Mouse (Mus musculus) R1 (cell line): Measurements from ENCODE around the gene Ooep.

Source experiments
- DNase-seq: peaks from one replicate; pipeline ENCODE4 v3.0.0-alpha.2; 2018; ENCODE audit warnings: low read depth, low spot score

Ooep gene

DNA sequence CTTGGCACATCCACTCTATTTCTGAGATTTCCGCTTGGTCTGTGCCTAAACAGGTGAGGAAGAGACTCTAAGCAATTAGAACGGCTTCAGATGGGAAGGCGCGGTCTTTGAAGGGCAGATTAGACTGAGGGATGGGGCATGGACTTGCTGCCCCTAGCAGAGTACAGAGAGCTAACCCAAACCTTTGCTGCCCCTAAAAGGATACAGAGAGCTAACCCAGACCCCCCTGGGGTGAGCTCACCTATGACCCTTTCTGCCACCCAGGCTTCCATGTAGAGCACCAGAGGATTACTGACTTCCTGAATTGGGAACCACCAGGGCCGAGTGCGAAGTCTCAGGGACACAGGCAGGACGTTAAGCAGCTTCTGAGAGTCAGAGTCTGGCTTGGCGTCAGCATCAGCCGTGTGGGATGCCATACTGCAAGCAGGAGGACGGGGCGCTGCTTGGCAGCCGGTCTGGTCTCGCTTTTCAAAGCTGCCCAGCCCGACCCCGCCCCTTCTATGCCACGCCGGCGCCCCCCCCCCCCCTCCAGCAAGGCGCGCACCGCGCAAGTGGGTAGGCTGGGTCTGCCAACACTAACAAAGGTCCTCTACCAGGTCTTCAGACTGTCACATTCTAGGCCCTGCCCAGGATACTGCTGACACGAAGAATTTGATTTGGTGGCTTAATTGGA is at the start of gene Ooep:
Gene Ooep, minus strand, starts transcription at position 613 of the 673 bp plus-strand sequence.
- peak; percentile 46 for DNase-seq

DNA sequence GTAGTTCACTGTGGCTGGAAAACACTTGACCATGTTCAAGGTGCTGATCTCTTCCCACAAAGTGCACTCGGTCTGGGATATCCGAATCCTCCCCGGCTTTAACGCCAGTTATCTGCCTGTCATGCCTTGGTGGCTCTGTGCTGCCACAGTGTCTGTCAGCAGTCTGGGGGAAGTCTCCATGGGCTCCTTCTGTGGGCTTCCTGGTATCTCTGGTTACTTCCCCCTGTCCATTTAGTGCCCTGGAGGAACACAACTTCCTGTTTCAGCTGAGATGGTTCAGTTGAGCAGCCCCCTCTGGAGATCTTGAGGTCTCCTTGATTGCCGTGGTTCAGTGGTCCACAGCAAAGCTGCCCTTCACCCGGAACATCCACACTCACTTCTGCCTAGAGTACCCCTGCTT is 49.7 kb upstream of the Ooep start:
- DNase-seq, result no peak

DNA sequence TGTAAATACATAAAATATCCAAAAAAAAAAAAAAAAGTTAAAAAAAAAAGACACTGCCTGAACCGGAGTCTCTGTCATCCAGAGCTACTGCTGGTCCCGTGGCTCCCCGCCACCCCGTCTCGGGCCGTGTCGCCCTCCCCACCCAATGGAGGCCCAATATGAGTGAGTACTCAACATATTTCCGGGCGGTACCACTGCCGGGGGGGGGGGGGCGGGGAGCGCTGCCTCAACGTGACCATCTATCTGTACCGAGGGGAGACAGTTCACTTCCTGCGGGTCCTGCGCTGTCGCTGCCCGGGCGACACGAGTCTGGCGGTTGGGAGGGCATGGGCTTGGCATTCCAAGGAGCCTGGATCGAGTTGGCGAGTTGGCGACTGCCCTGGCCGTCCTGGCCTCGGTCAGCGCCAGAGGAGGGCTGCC is 48.8 kb upstream of the Ooep start:
- DNase-seq, result no peak

DNA sequence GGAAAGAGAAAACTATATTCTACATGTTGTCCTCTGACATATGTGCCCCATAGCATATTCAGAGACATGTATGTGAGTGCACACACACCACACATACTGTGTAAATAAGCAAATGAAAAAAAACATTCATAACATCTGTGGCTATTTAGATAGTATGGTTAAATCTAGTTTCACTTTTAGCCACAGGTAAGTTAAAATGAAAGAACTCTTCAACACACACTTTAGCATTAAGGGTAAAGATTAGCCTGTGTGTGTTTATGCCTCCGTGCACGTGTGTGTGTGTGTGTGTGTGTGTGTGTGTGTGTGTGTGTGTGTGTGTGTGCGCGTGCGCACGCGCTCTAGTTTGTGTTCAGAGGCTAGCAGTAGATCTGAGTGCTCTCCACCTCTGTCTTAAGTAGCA is 23.1 kb upstream of the Ooep start:
- DNase-seq, result no peak

DNA sequence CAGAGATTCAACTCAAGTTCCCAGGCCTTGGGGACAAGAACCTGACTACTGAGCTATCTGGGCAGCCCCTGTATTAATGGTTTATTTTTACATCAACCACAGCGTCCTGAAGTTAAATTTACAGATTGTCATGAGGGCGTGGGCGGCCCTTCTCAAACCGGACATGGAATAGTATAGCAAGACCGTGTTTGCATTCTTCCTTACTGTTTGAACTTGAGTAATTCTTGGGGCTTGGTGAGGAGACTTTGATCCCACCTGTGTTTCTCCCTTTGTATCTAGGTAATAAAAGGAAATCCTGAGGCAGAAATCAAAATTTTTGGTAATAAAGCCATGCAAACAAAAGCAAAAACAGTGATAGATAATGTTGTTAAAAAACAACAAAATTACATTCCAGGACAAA is 22.0 kb upstream of the Ooep start:
- DNase-seq, result no peak

DNA sequence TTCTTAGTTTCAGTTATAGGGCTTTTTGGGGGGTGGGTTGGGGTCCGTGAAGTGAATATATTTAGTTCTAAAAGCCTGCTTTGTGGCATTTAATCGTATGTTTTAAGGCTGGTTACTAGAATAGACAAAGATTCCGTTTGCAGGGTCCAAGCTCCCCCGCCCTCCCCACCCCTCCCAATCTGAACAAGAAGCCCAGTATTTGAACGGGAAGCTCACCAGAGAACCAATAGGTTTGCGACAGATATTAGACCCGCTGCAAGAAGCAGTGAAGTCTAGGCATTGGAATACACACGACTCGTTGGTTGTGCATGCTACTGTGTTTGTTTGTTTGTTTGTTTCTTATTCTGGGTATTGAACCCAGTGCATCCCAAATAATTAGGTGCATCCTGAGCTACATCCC is 18.0 kb upstream of the Ooep start:
- no peak for DNase-seq

DNA sequence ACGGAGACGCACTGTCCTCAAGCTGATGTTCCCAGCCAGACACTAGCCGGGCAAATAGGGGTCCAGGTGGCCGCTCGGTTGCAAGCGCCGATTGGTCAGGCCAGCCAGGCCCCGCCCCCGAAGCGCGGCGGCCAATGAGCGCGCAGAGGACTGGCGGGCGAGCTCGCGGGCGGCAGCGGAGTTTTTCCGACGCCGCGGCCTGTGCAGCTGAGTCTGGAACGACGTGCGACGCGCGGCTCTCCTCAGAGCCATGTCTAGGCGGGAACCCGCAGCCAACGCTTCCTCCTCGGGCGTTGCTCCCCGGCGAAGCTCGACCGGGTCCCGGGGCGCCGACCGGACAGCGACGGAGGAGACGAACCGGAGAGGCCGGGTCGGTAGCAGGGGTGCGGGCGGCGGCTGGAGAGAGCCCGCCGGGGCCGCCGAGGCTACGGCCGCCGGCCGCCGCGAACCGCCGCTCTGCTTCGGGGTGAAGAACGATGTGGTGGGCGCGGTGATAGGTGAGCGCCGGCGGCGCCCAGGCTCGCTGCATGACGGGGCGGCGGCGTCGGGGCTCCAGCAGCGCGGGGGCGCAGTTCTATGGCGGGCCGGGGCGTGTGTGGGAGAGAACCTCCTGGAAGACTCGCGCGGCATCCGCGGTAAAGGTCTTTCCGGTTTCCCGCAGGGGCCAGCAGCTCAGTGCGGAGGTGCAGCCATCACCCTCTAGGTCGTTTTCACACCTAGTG is 17.3 kb upstream of the Ooep start, which contains the start of gene Ddx43:
Gene Ddx43, plus strand, starts transcription at position 148 of the 722 bp plus-strand sequence.
- peak; percentile 91 for DNase-seq

DNA sequence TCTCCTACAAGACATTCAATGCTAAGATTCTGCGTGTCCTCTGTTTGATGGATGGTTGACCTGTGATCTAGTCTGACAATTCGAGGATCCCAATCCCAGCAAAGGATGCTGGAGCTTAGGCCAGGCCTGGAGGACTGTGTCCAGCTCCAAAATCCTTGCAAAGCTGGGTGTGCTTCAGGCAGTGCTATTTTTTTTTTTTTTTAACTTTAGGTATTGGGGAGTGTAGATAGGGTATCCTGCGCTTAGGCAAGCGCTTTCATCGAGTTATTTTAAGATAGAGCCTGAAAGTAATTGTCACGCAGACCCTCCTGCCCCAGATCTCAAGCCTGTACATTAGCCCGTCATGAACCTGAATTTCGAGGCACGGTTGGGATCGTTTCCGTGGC is 16.7 kb upstream of the Ooep start:
- no peak for DNase-seq

DNA sequence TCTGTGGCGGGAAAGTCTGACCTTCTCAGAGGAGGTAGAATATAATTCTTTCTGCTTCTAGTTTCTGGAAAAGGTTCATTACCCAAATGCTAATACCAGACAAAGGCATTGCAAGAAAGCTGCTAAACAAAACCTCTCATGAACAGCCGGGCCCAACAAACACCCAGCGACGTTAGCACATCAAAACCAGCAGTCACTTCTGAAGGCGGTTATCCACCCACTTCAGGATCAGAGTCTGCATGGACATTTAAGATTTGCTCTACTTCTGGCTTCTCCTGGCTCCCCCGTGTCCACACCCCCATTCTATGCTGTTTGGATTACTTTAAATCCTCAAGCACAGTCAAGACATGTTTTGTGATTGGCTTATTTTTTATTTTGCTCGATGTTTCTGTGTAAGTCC is 16.1 kb upstream of the Ooep start:
- DNase-seq, result no peak

DNA sequence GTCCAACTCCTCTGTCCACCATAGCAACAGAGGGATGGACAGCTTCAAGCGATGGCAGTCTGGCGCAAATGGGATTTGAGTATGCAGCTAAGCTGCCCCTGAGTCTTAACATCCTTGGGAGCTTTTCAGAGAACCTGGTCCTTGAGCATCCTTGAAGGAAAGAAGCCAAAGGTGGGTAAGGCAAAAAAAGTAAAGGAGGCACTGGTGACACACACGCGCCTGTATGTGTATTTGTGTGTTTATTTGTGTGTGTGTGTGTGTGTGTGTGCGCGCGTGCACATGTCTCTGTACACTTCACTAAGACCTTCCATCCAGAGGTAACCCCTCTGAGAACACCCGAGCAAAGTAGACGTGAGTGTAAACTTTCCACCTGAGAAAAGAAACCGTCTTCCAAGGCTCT is 15.2 kb upstream of the Ooep start:
- no peak for DNase-seq

DNA sequence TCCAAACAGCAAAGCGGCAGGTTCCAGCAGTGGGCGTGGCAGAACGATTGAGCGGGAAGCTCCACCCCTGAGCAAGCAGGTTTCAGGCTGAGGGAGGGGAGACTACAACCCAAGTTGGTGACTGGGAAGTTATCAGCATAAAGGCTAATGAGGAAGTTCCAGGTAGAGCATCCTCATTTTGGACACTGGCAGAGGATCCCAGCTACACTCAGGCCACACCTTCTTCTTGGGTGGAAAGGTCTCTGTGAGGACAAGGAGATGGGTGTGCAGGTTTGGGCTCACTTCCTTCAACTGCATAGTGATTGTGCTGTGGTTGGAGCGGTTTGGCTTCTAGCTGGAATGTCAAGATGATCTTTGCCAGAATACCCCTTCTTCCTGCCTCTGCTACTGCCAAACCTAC is 11.5 kb upstream of the Ooep start:
- peak; percentile 68 for DNase-seq

DNA sequence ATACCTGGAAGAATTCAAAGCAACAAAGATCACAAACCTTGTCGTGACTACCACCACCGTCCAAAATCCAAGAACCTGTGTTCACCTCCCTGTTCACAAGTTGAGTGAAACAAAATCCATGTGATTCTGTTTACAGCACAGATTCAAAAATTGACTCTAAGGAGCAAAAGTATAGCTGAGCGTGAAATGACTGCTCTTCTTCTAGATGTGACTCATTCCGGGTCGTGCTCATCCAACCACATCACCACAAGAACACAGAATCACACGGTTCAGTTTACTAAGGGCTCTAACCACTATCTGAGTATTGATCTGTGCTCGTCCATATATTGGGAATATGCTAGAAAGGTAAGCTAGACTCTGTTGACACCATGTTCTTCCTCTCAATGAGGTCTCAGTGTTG is 8.4 kb upstream of the Ooep start:
- no peak for DNase-seq

DNA sequence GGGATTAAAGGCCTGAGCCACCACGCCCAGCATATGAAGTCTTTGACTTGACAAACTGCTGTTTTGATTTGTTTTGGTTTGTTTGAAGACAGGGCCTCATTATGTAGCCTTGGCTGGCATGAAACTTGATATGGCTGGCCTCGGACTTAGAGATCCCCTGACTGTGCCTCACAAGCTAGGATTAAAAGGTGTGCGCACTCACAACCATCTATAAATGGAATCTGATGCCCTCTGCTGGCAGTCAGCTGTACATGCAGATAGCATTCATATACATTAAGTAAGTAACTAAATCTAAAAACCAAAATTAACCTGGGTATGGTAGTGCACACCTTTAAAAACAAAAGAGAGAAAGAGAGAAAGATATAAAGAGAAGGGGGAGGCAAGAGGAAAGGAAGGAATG is 7.4 kb upstream of the Ooep start:
- DNase-seq, result peak; percentile 89

DNA sequence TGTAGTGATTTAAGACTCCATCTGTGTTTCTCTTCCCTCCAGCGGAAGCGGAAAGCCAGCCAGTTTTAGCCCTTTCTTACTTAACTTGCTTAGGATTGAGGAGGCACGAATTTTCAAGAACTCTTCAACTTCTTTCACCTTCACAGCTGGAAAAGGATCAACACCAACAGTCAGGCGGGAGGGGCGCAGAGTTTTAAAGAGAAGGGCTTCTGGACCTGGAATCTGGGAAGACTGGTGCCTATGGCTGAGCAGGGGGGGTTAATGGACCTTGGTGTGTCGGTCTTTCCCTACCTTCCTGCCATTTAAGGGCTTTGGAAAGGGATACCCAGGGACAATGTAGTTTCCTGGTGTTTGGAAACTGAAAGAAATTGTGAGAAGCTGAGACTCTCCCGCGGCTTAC is 979 bp downstream of the Ooep start:
- DNase-seq, result peak; percentile 83

DNA sequence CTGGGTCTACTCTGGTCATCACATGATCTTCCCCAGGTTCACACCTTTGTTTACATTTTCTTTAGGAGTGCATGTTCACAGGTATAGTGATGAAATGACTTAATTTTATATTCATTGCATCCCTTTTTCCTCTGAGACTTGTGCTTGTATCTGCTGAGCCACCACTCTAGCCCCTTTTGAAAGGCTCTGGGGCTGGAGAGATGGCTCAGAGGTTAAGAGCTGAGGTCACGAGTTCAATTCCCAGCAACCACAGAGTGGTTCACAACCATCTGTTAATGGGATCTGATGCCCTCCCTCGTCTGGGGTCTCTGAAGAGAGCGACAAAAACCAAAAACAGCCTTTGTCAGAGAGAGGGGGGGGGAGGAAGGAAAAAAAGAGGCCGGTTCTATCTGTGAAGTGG is 3.0 kb downstream of the Ooep start:
- DNase-seq, result peak; percentile 76

DNA sequence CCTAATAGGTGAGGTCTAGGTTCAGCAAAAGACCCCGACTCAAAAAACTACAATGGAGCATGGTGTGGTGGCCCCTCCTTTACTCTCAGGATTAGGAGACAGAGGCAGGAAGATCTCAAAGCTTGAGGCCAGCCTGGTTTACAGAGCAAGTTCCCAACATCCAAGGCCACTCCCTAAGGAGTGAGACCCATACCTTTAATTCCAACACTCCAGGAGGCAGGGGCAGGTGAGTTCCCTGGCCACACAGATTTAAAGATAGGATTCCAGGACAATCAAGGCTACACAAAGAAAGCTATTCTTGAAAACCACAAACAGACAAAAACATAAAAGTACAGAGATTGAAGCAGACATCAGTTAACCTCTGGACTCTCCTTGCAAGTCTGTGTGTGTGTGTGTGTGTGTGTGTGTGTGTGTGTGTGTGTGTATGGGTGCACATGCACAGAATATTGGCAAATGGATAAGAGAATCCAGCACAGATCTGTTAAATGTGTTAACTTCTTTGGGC is 3.6 kb downstream of the Ooep start:
- DNase-seq, result peak; percentile 99

DNA sequence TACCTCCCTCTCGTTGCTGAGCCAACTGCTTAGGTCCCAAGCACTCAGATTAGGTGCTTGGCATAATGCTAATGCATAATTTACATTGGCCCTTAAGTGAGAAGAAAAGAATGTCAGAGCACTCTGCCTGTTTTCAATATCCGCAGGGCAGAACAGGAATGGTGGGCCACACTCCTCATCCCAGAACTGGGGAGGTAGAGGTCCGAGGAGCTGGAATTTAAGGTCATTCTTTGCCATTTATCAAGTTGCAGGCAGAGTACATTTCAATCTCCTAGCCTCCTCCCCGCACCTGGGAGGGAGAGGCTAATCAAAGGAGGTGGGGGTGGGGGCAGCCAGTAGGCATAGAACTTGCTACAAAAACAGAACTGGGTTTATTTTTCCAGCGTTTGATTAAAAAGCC is 4.1 kb downstream of the Ooep start:
- DNase-seq, result peak; percentile 92

DNA sequence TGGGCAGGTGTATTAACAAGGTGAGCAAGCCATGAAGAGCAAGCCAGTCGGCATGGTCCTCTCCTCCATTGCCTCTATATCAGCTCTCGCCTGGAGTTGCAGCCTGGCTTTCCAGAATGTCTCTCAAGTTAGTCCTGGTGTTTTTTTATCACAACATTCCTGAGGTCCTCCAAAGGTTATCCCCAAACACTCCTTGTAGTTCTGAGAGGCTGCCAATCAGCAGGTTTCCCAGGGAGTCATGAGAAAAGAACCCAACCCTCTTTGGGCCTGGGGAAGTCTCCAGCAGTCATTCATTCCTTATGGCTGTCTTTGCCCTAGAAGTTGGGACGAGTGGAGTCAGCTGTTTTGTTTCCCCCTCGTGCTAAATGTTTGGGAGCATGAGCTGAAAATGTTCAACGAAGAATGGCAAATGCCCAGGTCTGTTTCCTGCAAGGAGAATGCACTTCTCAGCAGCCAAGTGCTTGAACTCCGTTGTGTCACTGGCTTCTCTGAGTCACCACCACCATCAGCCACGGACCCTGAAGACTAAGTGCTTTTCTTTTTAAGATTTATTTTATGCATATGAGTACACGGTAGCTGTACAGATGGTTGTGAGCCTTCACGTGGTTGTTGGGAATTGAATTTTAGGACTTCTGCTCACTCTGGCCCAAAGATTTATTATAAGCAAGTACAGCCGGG is 5.6 kb downstream of the Ooep start:
- DNase-seq, result peak; percentile 89

DNA sequence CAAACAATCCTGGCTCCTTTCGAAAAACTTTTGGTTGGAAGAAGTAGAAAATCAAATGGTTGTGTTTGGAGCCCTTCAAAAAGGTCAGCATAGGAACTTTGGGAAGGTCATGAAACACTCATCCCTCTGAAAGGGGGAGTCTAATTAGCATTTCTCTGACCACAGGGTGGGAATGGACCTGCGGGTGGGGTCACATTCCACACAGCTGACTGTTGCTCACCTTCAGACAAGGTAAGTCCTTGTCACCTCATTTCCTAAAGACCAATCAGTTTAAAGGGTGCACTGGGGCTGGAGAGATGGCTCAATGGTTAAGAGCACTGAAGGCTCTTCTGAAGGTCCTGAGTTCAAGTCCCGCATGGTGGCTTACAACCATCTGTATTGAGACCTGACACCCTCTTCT is 7.1 kb downstream of the Ooep start:
- peak; percentile 86 for DNase-seq

DNA sequence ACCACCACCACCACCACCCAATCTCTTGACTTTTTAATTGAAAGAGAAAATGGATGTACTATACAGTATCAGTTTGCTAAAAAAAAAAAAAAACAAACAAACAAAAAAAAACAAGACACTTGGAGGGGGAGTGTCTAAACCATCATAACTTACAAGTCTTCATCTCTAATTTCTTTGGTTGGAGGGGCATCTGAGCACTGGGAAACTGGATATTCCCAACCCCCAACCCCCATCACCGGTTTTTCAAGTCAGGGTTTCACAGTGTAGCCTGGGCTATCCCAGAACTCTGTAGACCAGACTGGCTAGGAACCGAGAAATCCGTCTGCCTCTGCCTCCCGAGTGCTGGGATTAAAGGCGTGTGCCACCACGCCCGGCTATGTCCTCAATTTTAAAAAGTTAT is 8.7 kb downstream of the Ooep start:
- peak; percentile 71 for DNase-seq

DNA sequence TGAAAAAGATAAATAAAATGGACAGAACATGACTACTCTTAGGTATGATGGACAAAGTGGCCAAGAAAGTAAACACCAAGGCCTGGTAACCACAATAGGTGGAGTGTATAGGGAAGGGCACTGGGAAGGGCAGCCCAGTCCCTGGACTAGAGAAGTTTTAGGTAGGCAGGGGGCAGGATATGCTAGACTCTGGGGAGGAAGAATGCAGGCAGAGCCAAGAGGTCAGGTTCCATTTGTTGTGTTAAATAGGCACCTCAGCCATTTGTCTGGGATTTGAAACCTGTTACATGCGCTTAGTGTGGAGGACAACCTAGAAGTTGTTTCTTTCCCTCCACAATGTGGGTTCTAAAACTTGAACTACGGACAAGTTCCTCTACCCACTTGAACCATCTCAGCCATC is 9.2 kb downstream of the Ooep start:
- peak; percentile 96 for DNase-seq

DNA sequence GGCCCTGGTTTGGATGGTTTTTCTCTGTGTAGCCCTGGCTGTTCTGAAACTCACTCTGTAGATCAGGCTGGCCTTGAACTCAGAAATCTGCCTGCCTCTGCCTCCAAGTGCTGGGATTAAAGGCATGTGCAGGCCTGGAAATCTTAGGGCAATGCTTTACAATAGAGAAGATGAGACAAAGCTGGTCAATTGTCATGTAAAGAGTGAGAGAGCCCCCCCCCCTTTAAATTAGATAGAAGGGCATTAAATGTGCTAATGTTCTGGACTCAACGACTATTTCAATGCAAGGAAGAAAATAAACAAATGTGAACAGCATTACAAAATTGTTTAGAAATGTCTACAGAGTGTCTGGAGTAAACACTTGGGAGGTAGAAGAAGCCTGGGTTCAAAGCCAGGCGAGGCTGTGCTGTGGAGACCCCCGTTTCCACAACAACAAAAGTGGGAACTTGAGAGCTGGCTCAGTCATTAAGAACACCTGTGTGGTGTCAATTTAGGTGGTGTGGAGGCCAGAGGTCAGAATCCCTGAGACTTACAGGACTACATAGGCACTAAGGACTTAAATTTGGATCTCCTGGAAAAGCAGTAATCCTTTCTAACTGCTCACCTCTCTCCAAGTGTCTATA is 9.7 kb downstream of the Ooep start:
- peak; percentile 87 for DNase-seq
